Mouse (Mus musculus): Measurements from ENCODE around the gene Ctbp2.

- TF ChIP-seq POLR2A (IDR thresholded peaks at IDR 0.05; ENCODE audit: low read depth, low read length) (no peak), CTCF (IDR thresholded peaks at IDR 0.05; ENCODE audit: extremely low read depth, insufficient read depth, insufficient read length, insufficient replicate concordance) (no peak)
Observed at GRCm38 (mm10) chr7:133035901-133036300, 88.3 kb downstream of the Ctbp2 start.
